Mouse (Mus musculus): ENCODE measurements around the gene Mcam.
A peak's percentile ranks its signal among the peaks of the same experiment; 100 is the strongest.

Mcam gene

DNA sequence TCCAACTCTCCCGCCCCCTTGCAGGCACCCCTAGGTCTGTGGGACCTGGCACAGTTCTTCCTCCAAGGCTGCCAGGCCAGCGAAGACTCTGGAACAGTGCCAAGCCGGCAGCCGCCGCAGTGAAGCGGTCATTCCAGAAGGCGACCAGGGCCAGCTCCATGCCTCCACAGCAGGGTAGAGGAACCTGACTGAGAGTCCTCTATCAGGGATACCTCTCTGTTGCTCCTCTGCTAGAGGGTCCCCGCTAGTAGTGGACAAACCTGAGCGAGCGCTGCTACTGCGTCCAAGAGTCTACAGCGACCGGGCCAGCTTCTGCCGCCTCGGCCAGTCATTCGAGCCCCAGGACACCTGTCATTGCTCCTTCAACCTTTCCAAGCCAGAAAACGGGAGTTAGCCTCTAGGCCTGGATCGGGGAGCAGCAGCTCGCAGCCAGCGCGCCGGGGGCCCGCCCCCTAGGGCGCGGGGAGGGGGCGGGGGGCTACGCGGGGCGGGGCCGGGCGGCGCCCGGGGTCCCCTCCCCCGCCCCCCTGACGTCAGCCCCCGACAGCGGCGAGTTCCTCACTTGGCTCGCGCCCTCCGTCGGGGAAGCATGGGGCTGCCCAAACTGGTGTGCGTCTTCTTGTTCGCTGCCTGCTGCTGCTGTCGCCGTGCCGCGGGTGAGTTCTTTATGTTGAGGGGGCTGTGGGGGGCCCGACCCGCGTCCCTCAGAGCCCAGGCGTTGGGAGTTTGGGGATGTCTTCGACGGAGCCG is at the start of gene Mcam:
TSS of gene Mcam (plus strand) at position 369 of the 750 bp plus-strand sequence.
- DNase-seq = peak; percentile 20

DNA sequence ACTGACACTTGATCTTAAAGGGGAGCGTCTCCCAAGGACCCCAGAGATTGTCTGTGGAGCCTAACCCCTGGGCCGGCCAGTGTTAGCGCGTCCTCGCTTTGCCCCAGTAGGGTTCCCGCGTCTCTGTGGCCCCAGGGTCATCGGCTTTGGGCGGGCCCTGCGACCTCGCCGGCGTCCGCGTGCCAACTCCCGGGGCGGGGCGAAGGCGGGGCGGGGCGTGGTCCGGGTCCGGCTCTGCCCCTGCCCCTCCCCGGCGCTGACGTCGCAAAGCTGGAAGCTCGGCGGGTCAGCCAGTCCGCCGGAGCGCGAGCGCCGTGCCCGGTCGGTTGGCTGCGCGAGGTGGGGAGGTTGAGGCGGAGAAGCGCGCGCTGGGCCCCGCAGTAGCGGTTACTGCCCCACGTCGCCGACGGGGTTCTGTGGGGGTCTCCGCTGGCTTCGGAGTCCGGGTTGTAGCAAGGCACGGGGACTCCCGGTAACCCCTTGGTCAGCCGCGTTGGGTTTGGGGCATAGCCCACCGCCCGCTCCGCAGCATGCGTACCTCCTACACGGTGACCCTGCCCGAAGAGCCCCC is 49.5 kb upstream of the Mcam start:
- peak; percentile 94 for DNase-seq

DNA sequence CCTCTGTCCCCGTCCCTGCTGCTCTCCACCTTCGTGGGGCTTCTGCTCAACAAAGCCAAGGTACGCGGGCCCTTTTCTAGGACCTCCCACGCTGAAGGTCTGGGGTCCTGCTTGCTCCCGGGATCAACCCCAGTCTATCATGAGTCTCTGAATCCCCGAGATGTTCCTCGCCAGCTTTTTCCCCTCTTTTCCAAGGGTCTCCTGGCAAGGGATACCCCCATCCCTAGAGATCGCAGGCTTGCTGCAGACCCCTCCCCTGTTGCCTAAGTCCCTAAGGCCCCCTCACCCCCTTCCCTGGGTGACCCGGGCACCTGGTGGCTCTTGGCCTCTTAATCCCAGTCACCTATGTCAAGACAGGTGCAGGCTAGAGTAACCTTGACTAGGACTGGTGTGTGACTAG is 49.0 kb upstream of the Mcam start:
- DNase-seq = no peak

DNA sequence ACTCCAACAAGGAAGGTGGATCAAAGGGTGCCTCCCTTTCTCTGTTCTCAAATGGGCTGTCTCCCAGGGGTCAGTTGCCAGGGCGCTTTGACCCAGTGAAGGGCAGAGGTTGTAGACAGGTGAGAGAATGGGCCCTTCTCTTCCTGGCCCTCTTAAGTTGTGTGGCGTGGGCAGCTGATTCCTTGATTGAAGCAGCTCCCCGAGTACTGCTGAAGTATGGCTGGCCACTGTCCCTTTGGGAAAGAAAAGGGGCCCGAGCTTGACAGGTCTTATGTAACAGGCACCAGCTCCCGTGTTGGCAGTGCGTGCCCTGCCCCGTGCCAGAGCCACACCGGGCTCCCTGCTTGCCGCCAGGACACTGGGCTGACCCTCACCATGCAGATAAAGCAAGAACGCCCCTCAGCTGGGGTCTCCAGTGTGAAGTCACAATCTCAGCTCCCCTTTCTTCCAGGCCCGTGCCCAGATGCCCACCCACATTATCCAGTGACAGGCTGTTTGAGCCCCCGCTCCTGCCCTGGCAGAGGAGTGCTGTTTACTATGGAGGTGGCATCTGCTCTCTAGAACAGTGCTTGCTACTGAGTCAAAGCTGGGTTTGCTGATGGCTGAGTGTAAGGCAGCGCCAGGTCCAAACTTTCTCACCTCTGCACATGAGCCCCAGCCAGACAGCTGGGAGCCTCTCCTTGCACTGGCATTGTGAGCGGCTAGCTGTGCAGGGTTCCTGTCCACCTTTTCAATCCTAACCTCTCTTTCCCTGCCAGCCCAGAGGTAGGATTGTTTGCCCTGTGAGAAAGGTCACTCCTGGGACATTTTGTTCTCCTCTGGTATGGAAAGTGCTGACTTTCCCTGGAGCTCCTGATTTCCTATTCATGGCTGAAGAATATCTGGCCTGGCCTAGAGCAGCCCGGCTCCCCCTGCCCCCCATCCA is 48.3 kb upstream of the Mcam start:
- DNase-seq = peak; percentile 75

DNA sequence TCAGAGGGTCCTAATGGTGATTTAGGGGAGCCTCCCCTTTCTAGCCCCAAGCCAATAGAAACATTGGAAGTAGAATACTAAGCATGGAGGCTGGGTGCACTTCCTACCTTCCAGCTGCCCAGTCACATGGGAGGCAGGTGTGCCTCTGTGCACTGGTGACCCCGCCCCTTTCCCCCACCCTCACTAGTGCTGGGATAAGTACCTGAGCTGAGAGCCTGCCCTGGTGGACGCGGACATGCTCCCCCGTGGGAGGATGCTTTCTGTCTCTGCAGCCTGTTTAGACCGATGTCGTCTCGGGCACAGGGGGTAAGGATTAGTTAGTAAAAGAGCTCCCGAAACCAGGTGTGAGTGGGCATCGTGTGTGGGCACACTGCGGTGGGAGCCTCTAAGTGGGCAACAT is 47.3 kb upstream of the Mcam start:
- DNase-seq = no peak

DNA sequence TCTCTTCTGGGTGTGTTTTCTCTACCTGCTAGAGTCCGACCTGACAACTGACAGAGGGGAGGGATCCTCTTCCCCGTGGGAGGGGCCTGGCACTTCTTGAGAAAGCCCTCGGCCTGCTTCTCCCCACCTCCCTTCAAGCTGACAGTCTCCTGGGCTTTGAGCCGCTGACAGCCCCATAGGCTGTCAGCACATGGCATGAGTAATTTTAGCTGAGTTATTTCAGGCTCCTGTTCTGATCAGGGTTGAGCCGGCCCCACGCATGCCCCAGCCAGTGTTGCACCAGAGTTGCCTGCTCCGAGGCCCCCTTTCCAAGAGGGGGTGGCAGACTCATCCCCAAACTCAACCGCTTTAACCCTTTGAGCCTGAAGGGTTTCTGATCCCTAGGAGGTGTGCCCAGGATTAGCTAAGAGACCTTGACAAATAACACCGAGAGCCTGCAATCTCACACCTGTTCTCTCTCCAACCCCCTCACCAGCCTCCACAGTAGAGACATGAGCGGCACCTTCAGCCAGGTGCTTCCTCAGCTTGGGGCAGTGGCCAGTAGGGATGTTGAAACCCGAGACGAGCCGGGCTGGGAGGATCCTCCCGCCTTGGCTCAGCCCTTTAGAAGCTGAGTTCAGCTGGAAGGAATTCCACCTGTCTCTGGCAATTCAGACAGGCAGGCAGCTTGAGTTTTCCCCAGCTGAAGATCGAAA is 46.4 kb upstream of the Mcam start:
- peak; percentile 60 for DNase-seq

DNA sequence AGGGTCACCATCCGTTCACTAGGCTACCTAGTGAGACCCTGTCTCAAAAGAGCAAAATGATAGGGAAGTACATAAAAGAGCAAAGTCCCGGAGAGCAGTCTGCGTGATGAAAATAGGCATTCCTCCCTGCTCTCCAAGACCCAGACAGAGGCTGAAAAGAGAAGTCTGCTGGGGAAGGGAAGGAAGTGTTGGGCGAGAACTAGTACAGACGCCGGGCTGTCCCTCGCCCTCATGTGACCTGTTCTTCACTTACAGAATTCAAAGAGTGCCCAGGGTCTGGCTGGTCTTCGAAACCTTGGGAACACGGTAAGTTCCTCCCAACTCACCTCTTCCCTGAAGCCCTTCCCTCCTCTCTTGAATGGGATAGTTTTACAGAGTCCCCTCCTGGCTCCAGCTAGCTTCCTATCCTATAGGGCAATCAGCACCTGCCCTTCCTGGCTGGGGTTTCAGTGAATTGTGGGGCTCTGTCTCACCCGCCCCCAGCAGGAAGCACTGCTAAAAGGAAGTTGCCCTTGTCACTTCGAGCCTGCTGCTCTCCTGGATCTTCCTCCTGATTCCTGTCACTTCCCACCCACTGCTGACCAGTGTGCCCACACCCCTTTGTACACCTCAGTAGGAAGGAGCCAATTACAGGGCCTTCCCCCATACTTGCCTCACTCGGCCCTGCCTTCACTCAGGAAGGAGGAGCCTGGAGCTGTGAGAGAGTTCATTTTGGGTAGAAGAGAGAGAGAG is 45.2 kb upstream of the Mcam start:
- no peak for DNase-seq

DNA sequence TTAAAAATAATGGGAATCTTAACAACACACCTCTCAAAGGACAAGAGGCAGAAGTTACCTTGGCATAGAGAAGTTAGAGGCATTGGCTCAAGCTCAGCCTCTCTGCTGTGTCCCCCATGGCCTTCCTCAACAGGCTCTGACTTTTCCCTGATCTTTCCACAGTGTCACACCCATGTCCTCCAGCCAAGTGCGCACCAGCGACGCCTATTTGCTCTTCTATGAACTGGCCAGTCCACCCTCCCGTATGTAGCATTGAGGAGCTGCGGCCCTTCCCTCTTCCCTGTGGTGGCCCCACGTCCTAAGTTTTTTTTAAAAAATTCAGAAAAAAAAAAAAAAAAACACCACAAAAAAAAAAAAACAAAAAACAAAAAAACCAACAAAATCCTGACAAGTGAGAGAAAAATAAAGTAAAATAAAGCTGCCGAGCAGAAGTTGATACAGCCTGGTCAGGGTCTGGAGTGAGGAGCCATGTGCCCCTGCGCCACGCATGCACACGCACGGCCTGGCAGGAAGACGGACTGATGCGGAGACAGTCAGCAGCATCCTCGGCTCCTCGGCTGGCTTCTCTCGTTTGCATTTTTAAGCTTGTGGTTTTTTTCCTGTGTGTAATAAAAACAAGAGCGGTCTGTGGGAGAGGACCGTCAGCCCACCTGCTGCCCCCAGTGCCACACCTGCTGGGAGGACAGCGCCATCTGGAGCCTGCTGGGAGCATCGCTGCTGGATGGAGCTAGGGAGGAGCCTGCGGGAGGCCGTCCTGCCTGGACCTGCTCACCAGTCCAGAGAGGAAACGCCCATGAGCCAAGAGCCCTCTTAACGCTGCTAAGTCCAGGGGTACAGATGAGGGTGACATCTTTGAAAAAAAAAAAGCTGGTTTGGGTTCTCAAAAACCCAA is 40.4 kb upstream of the Mcam start:
- peak; percentile 83 for DNase-seq

DNA sequence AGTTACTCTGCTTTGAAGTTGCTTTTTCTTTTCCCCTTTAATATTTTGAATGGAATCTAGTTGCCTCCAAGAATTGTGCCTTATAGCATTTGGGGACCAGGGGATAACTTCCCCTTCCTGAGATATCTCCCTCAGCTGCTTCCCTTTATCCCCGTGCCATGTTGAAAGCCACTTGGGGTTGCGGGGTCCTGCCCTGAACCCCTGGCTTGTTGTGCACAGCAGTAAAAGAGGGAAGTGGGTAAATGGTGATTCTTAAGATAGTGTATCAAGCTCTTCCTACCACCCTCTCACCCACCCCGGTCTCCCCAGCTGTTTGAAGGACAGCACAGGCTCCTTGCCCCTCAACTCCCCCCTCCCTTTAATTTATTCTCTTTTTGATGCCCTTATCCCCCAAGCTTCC is 39.5 kb upstream of the Mcam start:
- no peak for DNase-seq

DNA sequence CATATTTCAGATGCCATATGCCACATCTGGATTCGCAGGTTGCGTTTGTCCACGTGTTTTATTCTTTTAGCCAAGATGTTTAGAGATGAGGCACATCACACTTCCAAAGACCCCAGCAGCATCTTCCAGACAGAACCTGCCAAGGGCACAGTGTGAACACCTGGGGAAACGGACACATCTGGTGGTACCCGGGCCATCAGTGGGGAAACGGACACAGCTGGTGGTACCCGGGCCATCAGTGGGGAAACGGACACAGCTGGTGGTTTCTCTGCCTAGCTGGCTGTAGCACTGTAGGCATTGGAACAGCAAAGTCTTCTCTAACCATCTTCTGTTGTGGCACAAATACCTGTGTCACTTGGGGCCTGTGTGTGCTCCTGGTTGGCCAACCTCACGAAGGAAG is 38.5 kb upstream of the Mcam start:
- DNase-seq = no peak

DNA sequence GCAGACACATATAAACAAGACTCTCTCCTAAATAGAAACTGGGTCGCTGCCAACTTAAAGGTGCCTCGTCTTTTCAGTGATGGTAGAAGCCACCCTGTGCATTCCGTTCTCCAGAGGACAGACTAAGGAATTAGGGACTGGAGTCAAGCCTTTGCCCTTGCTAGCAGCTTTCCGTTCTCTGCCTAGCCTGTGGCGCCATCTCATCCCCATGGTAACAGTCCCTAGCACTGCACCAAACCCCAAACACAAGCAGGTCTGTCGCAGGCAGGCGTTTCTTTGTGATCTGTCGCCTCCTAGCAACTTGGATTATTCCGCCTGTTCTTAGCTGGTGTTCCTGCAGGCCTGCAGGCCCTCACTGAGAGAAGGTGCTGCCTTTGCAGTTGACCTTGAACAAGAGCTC is 37.7 kb upstream of the Mcam start:
- peak; percentile 66 for DNase-seq

DNA sequence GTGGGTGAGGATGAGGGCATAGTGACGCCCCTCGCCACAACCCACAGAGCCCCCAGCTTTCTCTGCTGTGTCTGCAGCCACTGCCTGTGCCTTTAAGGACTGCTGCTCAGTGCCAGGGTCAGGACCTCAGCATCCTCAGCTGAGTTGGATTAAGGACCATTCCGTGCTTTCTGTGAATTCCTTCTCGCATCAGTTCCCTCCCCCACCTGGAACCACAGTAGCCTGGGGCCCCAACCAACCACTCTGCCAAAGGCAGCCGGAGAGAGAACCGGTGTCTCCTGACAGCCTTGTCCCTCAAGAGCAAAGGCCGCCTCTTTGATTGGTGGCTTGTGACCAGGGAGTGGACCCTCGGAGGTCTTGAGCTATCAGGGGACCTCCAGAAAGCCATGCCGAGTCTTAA is 32.8 kb upstream of the Mcam start, which contains the start of gene Mfrp:
TSS of gene Mfrp (plus strand) at position 240 of the 400 bp plus-strand sequence.
- no peak for DNase-seq

DNA sequence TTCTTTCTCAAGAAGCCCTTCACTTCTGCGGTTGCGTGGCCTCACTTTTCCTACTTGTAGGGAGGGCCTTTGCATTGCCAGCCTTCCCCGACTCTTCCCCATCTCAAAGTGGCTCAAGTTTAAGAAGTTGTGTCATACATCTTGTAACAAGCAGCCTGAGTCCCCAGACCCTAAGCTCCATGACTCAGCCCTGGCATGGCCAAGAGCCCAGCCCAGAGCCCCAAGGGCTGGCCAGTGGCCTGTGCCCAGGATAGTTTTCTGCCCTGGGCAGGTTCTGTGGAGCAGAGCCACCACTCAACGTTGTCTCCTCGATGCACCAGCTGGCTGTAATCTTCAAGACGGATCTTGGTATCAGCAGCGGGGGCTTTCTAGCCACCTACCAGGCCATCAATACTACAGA is 29.4 kb upstream of the Mcam start:
- no peak for DNase-seq

DNA sequence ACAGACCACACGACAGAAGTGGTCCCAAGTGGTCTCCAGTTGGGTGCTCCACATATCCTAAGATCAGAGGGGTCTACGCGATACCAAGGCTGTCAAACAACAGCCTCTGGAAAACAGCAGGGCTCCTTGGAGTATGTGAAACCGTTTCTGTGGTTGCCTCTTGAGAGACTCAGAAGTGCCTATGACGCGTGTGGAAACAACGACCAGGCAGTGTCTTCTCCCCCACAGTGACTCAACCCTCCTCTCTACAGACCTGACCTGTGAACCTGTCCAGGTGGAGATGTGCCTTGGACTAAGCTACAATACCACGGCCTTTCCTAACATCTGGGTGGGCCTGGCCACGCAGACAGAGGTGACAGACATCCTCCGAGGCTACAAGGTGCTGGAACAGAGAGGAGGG is 28.5 kb upstream of the Mcam start:
- DNase-seq = no peak

DNA sequence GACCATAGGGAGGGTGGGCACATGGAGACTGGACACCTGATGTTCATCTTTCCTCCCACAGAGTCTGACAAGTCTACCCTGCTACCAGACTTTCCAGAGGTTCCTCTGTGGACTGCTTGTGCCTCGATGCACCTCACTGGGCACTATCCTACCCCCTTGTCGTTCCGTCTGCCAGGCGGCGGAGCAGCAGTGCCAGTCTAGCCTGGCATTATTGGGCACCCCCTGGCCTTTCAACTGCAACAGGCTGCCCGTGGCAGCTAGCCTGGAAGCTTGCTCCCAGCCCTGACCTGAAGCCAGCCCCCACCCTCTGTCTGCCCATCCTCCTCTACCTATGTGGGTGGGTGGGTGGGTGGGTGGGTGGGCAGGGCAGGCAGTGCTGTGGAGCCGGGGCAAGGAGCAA is 28.1 kb upstream of the Mcam start:
- DNase-seq = no peak

DNA sequence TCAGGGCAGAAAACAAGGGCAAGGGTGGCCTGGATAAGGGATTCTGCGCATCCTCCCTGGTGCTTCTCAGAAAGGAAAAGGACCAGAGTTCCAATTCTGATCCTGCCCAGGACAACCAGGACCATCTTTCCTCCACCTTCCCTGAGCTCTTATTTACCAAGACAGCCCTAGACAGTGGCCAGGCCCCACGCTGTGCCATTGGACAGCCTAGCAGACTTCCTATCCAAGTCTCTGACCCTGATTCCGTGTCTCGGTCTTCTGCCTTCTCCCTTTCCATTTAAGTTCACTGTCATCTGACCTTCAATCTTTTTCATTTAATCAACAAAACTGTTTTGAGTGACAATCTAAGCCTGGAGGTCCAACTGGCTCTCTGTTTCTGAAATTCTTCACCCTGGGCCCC is 27.7 kb upstream of the Mcam start:
- no peak for DNase-seq

DNA sequence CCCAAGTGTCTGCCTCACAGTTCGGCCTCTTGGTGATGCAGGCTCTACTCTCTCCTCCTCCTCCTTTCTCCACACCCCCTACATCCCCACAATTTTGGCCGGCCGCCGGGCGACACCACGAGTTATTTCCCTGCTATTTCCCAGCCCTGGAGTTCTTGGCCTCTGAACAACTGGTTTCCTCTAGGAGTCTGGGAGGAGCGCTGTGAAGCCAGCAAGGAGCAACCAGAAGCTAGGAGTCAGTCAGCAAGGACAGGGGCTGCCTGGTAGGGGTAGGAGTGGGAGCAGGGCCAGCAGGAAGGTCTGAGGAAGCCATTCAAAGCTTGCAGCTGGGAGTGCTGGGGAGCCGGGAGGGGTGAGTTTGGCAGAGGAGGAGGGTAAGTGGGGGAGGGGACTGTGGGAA is 27.2 kb upstream of the Mcam start, which contains the start of gene C1qtnf5:
TSS of gene C1qtnf5 (plus strand) at position 136 of the 400 bp plus-strand sequence.
- peak; percentile 66 for DNase-seq

DNA sequence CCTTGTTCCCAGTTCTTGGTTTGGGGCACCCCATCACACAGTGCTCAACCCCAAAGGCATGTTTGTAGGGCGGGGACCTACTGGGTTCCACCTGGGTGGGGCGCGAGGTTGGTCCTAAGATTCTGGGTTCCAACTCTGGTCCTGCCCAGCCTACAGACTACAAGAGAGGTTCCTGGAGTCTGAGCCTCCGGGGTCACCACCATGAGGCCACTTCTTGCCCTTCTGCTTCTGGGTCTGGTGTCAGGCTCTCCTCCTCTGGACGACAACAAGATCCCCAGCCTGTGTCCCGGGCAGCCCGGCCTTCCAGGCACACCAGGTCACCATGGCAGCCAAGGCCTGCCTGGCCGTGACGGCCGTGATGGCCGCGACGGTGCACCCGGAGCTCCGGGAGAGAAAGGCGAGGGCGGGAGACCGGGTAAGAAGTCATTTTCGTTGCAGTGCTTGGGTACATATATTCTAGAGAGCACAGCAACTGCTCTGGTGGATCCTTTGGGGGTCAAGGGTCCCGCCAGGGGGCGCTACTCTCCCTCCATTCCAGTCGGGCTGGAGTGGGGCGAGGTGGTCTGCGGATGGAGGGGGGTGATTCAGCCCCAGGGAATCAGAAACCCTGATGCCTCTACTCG is 26.6 kb upstream of the Mcam start:
- peak; percentile 39 for DNase-seq

DNA sequence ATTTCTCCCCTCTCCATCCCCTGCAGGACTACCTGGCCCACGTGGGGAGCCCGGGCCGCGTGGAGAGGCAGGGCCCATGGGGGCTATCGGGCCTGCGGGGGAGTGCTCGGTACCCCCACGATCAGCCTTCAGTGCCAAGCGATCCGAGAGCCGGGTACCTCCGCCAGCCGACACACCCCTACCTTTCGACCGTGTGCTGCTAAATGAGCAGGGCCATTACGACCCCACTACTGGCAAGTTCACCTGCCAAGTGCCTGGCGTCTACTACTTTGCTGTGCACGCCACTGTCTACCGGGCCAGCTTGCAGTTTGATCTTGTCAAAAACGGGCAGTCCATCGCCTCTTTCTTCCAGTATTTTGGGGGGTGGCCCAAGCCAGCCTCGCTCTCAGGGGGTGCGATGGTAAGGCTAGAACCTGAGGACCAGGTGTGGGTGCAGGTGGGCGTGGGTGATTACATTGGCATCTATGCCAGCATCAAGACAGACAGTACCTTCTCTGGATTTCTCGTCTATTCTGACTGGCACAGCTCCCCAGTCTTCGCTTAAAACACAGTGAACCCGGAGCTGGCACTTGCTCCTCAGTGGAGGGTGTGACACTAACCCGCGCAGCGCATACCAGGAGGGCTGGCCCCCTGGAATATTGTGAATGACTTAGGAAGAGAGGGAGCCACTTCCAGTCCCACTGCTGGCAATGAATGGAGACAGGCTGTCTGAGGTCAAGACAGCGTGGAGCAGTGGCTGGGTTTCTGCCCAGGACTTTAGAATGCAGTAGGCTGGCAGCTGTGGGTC is 25.8 kb upstream of the Mcam start:
- no peak for DNase-seq

All from right cerebral cortex, postnatal 25 days (tissue).